Mouse (Mus musculus) urinary bladder, postnatal 36 days (tissue): ENCODE results near the gene Klhl26.
A peak's percentile ranks its signal among the peaks of the same experiment; 100 is the strongest.

Source experiments
- DNase-seq, 2 experiments: peaks; one replicate each; pipeline ENCODE4 v3.0.0; 2022; ENCODE audit warnings: low spot score in 2 of 2, mixed read lengths in 1 of 2

Gene Klhl26

DNA sequence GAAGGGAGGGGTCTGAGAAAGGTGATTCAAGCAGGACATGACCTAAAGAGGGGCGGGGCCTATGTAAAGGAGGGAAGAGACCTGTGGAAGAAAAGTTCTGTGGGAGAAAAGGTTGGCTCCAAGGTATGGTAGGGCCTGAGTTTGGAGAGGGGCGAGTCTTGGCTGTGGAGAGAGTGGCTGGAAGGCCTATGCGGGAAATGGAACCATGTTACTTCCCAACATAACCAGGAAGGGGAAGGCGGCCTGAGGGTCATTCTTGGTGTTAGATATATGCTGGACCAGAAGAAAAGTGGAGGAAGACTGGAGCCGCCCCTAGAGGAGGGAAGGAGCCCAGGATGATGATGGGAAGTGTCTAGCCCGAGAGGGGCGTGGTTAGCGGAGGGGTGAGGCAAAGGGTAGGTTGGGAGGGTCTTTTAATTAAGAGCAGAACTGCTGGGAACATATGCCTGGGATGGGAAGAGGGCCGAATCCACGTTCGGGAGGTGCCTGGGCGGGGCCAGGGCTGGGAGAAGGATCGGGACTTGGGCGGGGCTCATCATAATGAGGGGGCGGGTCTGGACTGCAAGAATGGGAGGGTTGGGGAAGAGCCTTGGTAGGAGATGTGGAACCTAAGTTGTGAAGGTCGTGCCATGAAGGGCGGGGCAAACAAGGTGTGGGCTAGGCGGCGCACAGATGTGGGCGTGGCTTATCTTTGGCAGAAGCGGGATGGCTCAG, 658 bp upstream of the Klhl26 start:
- no peak for DNase-seq

DNA sequence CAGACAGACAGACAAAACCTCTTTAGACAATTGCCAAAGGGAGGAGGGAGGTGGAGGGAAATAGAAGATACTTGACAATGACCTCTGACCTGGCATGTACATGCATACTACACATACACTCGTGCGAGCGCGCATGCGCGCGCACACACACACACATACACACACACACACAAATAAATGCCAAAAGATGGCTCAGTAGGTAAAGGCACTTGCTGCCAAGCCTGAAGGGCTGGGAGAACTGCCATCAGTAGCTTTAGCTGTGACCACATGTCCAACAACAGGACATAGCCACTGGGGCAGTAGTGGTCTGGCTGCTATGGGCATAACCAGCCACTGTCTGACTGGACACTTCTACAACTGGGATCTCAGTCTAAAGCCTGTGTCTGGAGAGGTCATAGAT, 4.9 kb downstream of the Klhl26 start:
- DNase-seq, result no peak

DNA sequence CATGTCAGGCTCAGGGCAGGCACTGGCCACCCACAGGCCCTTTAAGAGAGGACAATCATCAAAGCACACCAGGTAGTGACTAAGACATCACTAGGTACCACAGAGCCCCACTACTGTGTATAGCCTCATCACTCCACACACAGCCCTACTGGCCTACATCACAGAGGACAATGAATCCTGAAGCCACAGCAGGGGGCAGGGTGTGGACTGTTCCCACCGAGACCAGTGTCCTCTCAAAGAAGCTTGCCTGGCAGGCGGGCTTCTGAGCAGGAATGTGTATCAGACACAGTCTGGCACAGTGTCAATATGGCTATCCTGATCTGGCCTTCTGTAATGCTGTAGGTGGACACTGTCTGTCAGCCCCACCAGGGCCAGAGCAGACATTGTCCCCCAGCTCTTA, 6.8 kb downstream of the Klhl26 start:
- DNase-seq, result no peak

DNA sequence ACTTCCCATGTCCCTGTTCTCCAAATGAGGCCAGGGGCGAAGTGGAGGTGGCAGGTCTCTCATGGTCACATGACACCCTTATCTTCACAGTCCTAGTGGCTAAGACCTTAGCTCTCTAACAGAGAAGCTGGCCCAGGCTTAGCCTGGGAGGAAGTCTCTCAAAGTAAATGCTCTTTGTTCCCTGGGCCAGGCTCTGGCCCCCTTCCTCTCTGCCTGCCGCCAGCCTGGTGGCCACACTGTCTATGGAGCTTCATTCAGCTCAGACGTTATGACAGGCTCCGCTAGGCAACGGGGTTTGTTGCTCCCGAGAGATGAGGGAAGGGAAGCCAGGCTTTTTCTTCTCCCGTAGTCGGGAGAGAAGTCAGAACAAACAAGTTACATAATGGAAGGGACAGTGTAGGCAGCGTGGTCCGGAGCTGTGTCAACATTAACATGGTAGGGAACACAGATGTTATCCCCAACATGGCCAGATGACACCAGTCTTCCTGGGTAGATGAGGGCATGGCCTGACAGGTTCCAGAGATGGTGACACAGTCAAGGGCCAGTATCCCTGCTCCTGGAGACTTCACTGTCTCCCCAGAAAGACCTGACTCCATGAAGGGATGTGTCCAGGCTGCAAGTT, 7.4 kb downstream of the Klhl26 start:
- no peak for DNase-seq

DNA sequence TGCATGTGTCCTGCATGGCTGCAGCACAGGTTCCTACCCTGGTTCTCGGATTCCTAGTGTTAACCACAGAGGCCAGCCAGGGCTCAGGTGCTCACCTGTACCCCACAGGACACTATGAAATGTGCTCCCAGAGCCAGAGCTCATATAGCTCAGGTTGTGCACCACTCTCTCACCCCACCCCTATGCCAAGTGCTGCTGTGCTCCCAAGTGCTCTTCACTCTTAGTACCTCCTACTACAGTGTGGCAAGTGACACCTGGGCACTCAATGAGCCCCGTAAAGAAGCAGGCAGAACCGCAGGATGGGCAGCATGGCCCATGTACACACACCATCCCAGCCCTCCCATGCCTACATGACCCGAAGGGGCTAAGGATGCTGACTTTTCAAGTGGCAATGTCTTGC, 8.0 kb downstream of the Klhl26 start:
- no peak for DNase-seq

DNA sequence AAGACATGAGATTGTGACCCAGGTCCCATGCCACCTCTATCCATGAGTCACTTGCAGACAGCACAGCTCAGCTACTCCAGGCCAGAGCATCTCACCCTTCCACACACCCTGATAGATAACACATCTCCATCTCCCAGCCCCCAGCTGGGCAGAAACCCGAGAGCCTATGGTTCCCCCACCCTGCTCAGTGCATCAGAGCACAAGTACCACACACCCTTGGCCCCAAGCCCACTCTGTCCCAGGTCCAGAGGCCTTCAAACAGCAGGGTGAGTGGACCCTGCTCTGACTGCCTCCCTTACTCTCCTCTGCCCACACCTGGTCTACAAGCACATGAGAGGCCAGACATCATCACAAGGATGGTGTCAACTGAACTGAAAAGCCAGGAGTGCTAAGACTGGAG, 8.9 kb downstream of the Klhl26 start:
- no peak for DNase-seq

DNA sequence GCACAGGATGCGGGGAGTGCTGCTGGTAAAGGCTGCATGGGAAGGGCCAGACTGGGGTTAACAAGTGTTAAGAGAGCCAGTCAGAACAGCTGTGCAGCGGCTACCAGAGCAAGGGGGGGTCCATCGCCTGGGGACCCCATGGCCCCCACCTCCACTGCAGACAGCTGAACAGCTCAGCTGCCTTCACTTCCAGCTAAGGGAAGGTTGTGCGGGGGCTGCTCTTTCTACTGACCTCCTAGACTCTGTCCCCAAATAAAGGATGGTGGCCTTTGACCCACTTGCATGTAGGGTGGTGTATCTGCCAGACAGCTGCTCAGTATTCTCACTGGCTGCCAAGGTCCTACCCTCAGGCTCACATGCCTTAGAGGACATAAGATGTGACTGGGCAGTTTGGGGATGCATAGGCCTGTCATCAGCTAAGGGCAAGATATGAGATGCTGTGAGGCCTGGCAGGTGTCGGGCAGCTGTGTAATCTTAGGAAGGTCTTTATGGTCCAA, 9.5 kb downstream of the Klhl26 start:
- DNase-seq, result no peak

DNA sequence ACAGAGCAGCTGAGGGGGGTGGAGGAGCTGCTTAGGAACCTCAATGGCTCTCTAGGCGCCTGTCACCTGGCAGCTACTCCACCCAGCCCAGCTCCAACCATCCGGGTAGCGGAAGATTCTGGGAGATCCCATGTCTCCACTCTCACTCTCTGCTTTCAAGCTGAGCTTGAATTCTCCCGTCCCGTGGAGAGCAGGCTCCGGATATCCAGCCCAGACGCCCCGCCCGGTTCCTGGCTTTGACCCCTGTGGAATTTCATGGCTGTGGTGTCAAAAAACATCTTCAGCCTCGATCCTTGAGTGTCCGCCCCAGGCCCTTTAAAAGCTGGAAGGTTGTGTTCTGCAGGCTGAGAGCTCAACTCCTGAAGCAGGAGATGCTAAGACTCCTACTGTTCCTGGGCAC, 10.0 kb downstream of the Klhl26 start:
- peak in 1 of 2 experiments; percentile 40 for DNase-seq

DNA sequence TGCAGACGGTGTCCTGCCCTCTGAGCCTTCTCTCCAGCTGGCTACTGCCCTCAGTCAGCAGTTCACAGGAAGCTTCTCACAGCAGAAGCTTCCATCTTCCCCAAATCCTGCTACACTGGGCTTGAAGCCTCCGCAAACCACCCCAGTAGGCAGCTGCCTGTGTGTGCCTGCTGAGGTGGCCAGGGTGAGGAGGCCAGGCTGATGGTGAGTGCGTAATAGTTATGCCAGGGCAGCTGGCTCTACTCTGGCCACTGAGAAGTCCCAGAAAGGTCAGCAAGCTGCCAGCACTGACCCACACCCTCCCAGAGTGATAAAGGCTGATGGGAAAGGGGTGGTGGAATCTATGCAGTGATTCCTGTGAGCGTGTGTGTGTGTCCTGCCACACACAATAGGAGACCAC, 10.5 kb downstream of the Klhl26 start:
- no peak for DNase-seq

DNA sequence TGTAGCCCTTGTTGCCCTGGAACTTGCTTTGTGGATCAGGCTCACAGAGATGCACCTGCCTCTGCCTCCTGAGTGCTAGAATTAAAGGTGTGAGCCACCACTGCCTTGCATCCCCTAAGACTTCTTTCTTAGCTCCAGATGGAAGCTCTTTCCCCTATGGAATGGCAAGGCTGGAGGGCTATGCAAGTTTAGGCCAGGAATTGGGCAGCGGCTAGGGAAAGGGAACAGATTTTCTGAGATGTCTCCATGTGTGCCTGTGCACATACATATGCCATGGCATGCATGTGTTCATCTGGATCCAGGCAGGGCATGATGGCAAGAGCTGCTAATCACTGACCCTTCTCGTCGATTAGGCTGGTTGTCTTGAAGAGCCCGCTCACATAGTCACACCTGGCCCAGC, 11.1 kb downstream of the Klhl26 start:
- no peak for DNase-seq

DNA sequence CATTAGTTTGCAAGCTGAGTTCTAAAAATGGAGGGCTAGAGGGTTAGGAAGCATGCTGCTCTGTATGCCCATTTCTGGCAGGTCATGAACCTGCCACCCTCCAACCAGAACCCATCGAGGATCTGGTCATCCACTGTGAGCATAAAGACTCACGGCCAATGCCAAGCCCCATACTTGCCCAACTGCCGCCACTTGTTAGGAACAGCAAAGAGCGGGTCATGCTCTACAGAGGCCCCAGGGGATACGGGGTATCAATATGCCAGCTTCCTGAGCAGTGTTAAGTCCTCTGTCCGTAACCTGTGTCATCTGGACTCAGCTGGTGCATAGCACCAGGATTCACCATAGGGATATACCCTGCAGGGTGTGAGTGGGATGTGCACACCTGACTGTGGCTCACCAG, 12.6 kb downstream of the Klhl26 start:
- DNase-seq, result no peak

DNA sequence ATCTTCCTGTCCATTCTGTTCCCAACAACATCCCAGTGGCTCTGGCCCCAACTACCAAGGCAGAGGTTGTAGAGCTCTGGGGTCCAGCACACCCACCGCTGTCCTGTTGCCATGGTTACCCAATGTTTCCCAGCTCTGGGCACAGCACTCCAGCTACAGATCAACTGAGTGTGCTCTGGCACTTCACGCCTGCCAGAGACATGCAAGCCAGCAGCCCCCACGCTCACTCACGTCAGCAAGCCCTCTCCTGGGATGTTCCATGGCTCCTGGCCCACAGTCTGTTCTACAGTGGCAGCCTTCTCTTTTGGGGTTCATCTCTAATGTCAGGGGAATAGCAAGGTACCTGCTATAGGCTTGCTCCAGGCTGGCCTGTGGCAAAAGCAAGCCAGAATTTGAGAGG, 13.5 kb downstream of the Klhl26 start:
- DNase-seq, result peak in 1 of 2 experiments; percentile 58

DNA sequence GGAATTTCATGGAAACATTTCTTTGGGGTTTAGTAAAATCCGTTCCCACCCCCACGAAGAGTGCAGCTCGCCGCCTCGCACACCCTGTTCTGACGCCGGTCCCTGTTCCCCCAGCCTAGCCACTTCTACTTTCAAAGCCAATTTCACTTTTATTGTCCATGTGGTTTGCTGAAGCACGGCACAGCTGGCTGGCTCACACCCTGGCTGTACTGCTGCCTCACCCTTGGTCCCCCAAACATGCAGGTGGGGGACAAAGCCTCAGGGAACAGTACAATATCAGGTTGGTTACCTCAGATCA, 14.3 kb downstream of the Klhl26 start:
- no peak for DNase-seq

DNA sequence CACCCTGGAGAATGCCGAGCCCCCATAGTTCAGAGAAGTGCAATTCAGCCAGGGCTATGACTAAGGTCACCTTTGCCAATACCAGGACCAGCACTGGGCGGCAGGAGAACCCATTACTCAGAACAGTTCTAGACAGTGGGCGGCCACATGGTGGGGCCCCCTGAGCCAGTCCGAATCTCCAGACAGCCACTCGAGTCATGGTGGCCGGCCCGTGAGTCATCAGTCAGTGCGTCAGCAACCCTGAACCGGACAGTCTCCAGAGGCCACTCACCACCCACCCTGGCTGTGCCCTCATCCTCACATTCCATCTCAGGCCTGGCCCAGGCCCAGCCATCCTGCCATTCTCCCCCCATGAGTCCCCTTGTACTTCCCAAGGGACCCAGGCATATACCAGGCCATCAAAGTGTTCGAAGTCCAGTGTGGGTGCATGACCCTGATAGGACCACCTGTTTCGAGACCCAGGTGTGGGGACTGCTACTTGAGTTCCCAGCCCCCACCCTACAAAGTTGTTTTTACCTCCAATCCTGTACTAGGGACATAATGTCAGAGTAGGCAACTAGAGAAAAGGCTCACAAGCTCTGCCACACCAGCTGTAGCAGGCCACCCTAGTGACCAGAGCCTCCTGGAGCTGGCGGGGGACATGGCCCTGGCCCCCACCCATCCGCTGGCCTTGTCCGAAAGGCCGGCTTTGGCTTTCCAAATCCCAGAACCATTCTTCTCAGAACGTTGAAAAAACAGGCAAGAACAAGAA, 14.8 kb downstream of the Klhl26 start:
- no peak for DNase-seq

DNA sequence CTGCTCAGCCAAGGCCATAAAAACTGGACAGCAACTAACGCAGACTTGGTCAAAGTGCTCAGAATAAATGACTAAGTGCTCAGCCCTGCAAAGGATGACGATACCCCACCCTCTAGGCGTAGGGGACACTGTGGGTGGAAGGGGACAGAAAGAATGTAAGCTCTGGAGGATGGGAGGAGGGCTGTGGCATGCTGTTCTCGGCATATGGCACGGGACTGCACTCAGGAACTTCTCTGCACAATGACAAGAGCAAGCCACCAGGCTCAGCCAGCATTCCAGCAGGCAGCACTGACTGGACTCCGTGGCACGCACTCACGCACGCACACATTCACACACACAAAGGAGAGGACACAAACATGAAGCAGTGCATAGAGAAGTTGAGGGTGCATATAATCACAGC, 16.2 kb downstream of the Klhl26 start:
- DNase-seq, result no peak

DNA sequence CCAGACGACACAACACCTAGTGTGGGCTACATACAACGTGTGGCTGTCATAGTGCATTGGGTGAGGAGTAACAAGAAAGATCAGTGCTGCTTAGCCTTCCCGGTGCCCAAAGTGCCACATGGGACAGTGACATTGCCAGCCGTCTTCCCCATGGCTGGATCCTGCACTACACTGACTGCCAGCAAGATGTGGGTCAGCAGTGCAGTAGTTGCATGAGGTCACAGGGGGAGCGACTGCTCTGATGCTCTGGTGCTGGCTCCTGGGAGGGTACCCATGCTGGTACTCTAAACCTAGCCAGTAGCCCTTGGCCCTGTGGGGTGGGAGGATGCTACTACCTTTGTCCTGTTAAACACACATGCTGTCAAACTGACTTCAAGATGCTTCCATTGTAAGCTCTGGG, 16.6 kb downstream of the Klhl26 start:
- no peak for DNase-seq

DNA sequence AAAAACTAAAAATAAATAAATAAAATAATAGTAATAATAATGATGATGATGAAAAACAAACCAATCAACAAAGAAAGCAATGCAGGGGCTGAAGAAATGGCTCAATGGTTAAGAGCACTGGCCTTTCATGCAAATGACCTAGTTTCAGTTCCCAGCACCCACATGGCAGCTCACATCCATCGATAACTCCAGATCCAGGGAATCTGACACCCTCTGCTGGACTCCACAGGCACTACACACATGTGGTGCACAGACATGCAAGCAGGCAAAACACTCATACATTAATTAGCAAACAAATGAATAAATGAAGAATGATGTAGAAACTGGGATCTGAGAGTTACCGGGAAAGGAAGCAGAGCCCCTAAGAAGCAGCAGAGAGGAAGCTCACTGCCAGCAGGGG, 17.1 kb downstream of the Klhl26 start:
- DNase-seq, result no peak

DNA sequence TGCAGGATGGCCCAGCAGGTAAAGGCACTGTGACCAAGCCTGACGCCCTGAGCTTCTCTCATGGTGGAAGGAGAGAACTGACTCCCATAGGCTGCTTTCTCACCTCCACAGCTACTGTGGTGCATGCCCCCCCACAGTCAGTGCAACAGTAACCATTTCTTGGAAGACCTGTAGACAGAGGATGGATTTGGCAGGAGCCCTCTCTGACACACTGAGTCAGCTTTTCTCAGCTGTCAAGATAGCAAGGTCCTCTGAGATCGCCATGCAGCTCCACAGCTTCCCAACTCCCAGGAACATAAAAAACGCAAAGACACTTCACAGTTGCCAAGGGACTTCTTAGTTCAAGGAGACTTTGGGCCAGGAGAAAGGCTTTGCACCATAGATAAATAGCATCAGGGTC, 18.3 kb downstream of the Klhl26 start:
- DNase-seq, result no peak

DNA sequence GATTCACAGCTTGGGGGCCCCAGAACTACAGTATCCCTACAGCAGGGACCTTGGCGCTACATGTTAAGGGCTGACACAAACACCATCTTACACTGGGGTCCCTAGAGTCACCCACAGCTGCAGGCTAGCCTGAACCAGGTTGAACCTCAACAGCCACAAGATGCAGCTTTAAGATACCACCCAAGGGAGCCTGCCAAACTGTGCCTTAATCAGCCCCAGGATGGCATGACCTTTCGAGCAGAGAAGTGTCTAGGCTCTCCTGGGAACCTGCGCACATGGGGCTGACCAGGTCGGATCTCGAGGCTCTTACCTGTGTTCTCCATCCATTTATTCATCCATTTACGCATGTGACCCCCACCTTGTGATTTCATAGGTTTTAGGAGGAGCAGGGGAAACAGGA, 18.9 kb downstream of the Klhl26 start:
- DNase-seq, result no peak

DNA sequence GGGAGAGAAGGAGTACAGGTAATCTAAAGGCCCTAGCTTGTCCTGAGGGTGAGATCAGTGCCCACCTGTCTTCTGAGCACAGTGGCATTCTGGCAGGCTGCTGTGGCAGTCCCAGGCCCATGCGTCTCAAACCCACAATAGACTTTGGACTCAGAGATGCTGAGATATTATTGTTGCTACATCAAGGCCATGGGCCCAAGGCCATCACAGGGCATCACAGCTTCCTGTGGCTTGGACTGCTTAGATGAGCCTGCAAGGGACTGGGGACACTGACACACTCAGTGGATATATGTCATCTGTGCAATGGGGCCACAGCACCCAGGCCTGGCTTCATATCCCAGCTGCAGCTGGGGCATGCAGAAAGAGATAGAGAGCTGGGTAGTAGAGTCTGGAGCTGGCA, 19.8 kb downstream of the Klhl26 start:
- no peak for DNase-seq

DNA sequence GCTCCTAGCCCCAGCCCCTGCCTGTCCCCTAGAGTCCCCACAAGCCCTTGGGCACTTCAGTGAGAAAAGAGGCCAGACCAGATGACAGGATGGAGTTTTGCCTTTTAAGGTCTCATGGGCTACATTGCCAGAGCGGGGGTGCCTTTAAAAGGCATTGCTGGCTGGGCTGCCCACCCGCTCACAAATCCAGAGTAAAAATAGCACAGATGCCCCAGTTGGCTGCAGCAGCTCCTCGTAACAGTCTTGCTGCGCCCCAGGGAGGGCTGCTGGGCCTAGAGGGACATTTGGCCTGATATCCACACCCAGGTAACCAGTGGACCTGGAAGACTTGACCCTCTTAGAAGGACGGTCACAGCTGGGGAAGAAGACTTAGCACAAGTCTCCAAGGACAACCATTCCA, 22.9 kb downstream of the Klhl26 start:
- no peak for DNase-seq

DNA sequence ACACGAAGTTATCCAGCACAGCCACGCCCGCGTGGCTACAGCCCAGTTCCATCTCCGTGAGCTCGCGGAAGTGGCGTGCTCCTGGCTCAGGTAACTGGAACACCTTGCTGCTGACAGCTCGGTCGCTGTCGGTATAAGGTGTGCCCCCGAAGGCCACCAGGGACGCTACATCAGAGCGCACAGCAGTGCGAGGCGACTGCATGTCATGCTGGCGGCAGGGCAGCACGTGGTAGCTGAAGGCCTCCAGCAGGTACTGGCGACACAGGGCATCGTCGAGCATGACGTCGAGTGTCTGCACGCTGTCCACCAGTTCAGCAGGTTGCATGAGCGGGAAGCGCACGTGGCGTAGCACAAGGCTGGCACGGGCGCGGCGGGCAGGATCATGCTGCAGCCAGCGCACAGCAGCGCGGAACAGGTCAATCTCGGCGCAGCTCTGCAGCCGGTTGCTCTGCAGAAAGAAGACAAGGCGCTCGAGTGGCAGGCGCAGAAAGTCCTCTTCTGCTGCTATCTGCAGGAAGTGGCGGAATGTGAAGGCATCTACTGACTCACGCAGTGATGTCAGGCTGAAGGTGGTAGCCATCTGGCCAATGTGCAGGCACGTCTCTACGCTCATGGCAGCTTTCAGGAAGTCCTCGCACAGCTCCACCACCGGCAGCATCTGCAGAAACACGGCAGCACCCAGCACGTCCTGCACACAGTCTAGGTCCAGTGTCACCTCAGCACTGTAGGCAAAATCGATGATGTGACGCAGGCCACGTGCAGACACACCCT, 24.4 kb downstream of the Klhl26 start:
- DNase-seq, result no peak
